Mouse (Mus musculus) NIH3T3 (cell line): ENCODE results near the gene Mylk4.

Experiments used
- DNase-seq: peaks from one replicate; pipeline ENCODE4 v3.0.0-alpha.2; 2012; ENCODE audit warnings: low read depth

The Mylk4 gene

DNA sequence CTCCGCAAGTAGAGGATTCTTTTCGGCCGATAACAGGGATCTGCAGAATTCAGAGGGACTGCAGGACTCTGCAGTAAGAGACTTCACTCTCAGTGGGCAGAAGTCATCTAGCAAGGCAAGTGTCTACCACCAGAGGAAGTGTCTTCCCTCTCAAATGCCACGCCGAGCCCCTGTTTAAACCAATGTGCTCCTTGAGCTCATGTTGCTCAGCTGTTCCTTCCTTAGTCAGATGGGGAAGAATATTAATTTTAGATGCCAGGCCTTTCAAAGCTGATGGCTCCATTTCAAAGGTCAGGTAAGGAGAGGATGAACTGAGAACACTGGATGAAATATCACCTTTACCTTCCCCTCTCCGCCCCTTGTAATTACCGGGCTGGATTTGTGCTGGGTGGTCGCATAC, at the start of gene Mylk4:
TSS of gene Mylk4 (minus strand) at position 139 of the 400 bp plus-strand sequence.
- no peak for DNase-seq

GRCm38 (mm10) chr13:32833237-32833636, 49.5 kb upstream of the Mylk4 start:
- no peak for DNase-seq

GRCm38 (mm10) chr13:32832776-32833175, 49.0 kb upstream of the Mylk4 start:
- DNase-seq = peak; percentile 8

DNA sequence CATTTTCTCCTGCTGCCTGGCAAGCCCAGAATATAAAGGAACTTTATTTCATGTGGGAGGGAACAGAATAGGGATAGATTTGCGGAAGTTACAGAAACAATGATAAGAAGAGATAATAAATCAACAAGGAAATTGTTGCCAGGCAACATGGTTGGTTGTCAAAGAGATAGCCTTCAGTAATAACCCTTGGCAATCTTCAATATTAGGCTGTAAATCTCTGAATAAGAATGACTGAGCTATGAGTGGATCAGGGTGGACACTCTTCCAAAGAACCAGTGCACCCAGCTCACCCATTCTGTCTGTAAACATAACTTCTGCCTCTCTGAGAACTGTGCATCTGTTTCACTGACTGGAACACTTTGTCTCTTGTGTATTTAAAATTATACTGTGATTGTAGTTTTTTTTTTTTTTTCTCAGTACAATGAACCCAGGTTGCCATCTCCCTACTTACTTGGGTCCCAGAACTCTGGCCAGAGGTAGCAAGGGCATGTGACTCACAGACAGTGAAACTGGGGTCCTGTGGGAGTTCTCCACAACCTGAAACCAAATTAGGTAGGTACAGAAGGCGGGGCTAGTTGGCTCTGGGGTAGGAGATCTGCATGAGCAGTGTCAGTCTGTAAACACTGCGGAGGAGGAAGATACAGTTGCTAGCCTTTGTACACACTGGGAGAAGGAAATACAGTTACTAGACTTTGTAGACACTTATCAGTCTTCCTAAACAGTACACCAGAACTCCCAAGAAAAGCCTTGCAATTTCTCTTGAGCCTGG, 47.9 kb upstream of the Mylk4 start:
- DNase-seq = no peak

DNA sequence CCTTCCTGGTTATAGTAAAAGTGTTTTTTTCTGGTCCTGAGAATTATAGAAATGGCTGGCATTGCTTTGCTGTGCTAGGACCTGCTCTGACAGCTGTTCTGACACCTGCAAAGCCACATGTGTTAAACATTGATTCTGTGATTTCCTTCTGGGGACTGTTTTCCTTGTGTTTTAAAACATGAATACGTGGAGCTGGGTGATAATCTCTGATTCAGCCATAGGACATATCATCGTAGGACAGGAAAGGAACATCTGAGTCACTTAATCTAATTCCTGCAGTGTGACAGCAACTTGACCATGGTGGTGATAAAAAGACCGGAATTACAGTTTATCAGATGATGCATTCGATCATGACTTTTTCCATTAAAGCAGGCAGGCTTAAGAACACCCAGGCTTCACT, 45.1 kb upstream of the Mylk4 start:
- DNase-seq = no peak

DNA sequence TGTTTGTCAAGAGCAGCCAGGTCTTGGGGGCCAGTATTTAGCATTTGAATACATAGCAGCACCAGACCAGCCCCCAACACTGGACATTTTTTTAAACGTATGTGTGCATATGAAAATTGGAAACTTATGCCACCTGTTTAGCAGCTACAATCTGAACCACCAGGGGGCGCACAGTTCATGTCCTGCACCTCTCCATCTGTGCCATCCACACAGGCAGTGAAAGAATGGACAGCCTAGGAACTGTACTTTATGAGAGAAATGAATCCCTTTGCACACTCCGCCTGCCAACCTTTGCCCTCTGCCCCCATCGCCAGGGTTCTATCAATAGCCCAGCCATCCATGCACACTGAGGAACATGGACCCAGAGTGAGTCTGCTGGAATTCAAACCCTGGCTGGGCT, 44.2 kb upstream of the Mylk4 start:
- peak; percentile 68 for DNase-seq

- DNase-seq = no peak
Observed at GRCm38 (mm10) chr13:32827111-32827822, 43.5 kb upstream of the Mylk4 start.

DNA sequence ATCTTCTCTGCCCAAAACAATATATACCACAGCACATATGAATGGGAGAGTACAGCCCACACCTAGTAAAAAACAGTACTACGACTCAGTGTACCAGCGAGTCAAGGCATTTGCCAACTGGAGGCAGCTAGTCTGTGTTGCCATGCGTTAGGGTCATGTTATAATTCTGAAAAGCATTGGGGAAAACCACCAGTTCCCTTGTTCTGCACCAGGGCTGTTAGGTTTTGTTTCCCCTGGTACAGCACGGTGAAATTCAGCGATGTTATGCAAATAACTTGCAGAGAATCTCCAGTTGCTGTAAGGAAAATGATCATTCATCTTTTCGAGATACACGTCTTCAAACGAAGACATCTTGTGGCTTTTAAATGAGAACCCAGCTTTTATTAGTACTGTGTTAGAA, 41.8 kb upstream of the Mylk4 start:
- DNase-seq = no peak

DNA sequence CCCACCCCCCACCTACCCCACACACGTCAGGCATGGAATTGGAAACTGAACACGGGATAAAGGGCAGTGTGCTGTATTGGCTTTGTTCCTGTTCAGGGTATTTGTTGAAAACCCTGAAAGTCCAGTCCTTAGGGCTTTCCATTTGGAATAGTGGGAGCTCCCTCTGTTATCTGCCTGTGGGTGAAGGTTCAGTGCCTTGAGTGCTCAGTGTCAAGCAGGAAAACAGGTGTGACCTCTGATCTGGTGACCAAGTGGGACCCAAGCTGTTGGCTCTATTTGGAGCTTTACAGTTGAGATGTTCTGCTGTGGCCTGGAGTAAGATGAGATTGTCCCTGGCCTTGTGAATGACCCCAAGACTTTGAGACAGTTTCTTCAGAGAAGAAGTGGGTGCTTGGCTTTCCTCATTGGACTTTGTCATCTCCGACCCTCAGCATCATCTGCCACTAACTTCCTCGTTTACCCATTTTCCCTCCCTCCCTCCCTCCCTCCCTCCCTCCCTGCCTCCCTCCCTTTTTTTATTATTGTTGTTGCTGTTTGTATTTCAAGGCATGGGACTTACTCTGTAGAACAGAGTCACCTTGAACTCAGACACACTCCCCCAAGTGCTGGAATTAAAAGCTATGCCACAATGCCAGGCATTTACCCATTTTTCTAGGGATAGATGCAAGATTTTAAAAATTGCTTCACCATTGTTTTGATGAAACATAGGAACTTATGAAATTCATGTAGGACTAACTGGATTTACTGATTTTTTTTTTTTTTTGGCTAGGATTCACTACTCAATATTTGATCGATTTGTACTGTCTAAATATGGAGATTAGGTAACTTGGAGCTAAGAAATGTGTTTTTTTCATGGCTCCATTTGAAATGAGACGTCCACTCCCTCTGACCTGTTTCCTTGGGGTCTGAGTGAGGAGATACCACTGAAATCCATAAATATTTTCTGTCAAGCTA, 40.9 kb upstream of the Mylk4 start:
- DNase-seq = no peak

DNA sequence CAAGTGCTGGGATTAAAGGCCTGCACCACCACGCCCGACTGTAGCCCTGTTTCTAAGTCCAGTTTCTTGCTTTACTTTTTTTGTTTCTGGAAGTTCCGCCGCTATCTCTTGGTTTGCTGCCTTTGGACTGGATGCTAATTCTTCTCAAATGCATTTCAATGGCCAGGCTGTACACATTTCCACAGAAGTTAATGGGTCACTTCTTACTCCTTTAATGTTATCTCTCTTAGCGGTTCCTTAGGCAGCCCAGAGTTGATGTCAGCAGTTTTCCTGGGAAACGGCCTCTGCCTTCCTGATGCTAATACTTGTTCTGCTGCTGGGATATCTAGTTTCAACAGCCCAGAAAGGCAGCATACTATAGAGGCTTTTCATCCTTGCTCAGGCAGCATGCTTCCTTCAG, 39.4 kb upstream of the Mylk4 start:
- no peak for DNase-seq

DNA sequence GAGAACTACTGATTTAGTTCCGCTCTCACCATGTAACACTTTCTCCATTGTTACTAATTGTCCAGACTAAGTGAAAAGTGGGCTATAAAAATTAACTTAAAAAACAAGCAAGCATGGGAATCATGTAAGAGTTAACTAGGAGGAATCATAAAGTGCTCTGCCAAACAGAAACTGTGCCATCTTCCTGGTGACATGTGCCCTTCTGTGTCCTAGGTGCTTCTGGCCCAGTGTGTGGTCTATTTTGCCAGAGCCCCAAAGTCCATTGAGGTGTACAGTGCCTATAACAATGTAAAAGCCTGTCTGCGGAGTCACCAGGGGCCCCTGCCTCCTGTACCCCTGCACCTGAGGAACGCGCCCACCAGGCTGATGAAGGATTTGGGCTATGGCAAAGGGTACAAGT, 37.9 kb upstream of the Mylk4 start:
- DNase-seq = no peak

DNA sequence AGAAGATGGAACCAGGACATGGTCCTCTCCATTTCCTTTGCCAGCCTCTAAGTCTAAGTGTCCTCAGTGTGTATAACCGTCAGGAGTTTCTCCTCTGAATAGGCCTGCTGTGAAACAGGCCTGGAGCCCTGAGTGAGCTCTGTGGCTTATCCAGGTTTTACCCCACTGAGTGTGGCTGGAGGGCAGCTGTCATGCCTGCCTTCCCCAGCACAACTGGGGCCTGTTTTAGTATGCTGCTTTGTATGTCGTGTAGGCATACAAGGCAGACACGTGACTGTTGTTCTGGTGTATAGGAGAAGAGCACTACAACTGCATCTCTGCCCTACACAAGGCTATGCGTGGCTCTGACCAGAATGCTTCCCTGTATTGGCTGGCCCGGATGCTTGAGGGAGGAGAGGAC, 36.2 kb upstream of the Mylk4 start:
- DNase-seq = no peak

- no peak for DNase-seq
Observed at GRCm38 (mm10) chr13:32819241-32819640, 35.5 kb upstream of the Mylk4 start.

DNA sequence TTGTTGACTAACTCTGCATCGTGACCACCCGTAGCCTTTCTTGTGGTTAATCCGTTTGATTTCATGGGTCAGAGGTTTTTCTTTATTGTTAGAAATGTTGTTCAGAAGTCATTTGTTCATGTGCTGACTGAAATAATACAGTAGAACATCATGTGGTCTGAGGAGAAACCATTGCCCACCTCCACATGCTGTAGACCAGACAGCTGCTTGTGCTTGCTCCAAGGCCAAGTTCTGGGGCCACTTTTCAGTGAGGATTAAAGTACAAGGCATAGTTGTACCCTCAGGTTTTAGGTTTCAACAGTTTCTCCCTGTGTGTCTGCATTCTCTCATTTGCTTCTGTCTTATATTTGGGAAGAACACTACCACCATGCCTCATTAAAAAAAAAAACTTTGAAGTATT, 23.9 kb upstream of the Mylk4 start:
- no peak for DNase-seq

GRCm38 (mm10) chr13:32806820-32807219, 23.1 kb upstream of the Mylk4 start:
- no peak for DNase-seq

DNA sequence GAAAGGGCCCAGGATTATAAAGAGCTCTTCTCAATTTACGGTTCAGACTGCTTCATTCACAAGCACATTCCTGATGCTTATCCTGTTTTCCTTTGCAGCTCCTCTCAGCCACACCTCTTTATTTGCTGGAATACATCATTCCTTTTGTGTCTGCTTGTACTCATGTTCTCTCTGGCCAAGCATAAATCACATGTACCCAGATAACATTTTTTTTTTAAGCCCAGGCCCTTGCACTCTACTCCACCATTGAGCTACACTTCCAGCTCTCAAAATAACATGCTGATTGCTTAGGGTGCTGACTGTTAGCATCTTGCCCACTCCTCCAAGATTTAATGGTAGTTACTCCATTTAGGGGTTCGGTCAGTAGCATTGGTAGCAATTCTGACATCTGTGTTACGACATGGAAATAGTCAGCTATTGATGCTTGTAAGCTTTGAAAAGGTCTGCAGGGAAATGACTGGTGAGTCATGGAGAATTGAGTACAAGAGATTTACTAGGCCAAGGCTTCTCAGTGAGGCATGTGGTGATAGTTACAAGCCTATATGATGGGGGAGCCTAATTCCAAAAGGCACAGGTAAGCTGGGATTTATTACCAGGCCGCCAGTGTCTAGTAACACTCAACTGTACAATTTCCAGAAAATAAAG, 20.1 kb upstream of the Mylk4 start:
- peak; percentile 61 for DNase-seq

- peak; percentile 55 for DNase-seq
Observed at GRCm38 (mm10) chr13:32802259-32803081, 18.7 kb upstream of the Mylk4 start, which contains the start of gene D930007J09Rik. Gene D930007J09Rik, minus strand, starts transcription at chr13:32802849.

- DNase-seq = peak; percentile 99
Observed at GRCm38 (mm10) chr13:32801693-32802221, 18.0 kb upstream of the Mylk4 start, which contains the start of gene Wrnip1. Gene Wrnip1, plus strand, starts transcription at chr13:32802038.

DNA sequence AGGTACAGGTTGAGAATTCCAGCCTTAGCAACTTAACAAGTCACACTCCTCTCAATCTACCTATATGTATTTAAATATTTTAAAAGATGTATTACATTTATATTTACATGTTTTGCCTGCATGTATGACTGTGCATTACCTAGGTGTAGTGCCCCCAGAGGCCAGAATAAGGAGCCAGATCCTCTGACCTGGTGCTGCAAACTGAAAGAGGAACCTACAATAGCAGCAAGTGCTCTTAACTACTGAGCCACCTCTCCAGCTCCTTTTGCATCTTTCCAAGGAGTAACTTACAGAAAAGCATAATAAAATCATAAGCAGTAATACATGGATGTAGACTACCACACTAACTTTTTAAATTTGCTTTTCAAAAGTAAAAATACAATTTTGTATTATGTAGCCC, 17.1 kb upstream of the Mylk4 start:
- DNase-seq = no peak

DNA sequence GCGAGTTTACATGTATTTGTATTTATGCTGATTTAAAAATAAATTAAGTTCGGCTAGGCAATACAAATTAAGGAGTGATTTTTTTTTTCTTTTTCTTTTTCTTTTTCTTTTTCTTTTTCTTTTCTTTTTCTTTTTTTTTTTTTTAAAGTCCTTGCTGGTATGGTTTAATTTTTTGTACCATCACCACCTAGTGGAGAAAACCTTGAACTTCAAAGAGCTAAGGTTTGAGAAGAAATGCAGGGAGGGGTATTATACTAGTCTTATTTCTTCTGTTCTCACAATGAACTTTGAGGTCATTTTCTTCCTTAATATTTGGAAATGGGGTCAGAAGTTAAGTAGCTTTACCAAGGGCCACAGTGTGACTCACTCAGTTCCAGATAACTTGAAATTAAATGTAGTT, 15.4 kb upstream of the Mylk4 start:
- peak; percentile 61 for DNase-seq

DNA sequence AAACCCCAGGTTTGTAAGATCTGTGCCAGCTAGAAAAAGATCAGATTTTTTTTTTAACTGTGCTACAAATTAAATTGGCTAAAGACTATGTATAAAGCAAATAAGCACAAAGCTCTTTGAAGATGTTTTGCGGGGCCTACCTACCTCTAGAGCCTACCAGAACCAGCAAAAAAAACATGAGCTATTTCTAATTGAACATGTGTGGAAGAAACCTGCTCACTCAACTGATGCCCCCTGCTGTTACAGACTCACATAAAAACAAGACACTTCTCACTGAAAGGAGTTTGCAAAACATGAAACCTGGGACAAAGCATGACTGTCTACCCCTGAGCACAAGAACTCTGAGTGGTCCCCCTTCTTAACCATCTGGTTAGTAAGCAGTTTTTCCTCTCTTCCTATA, 13.3 kb upstream of the Mylk4 start:
- DNase-seq = peak; percentile 39
